Mouse (Mus musculus) embryonic stem cell, embryonic (primary cell): ENCODE measurements at regions not wholly inside any gene's neighbourhood (a gene's known extent, or its start where the extent isn't known, plus 50 kb on each side); places are given as distances from the start of the nearest gene placed in this dataset.
"Not testable (repeated sequence)": the region's sequence is repeated elsewhere in the genome, so short reads cannot be mapped to it uniquely, and the experiment has no call there.

Source experiments
- CTCF ChIA-PET, 4 experiments: fragments of 300-600 bp in 2 of 4; fragments of 350-600 bp in 2 of 4; sonication (Branson Sonifier 250); formaldehyde crosslinking; loops; one replicate each; lab custom pipeline; 2022; ENCODE audit warnings: inconsistent platforms in 2 of 4; lab: Charles Lee
- POLR2A ChIA-PET, 4 experiments: fragments of 300-600 bp in 2 of 4; fragments of 350-600 bp in 2 of 4; sonication (Branson Sonifier 250); formaldehyde crosslinking; loops; one replicate each; lab custom pipeline; 2022; ENCODE audit warnings: antibody characterized with exemption in 4 of 4, inconsistent platforms in 1 of 4; lab: Charles Lee

DNA sequence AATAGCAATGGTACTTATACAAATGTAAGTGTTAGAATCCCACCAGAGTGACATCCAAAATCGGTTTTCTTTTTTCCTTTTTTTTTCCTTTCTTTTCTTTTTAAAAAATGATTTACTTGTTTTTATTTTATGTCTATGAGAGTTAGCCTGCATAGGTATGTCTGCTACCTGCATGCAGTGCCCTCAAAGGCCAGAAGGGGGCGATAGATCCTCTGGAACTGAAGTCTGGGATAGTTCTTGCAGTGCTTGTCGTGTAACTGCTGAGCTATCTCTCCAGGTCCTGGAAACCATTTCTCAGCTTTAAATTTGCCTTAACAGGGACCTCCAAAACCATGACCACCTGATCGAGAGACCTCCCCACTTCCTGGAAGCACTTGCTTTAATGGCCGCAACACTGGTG lies 93.8 kb downstream of the Defb7 start:
- ChIA-PET POLR2A (no interaction called here), CTCF (interaction anchor here in 1 of 4 experiments (0.5 to 1.2 kb wide), 3 partner anchors 13 to 424 kb away, joined by 3 to 4 read pairs (median 3); no protein-coding TSS in a partner anchor)

- POLR2A ChIA-PET = not testable (repeated sequence)
- CTCF ChIA-PET = interaction anchor here in 1 of 4 experiments (1.0 kb wide), 1 partner anchor 12 kb away, joined by 3 read pairs; no protein-coding TSS in a partner anchor
Observed at GRCm38 (mm10) chr8:19601542-19601941, 106.6 kb downstream of the Defb7 start.

DNA sequence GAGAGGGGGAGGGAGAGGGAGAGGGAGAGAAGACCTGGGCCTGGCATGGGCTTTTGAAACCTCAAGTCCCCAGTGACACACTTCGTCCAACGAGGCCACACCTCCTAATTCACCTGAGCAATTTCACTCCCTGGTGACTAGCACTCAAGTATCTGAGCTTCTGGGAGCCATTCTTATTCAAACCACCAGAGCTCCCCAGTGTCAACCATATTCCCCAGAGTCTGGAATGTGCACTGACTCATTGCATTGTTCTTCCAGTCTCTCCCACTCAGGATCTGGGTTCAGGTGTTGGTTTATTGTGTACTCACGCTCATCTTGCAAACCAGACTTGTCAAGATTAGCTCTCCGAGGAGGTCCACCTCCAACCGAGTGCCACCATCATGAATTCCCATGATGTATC lies 111.7 kb downstream of the Defb7 start:
- CTCF ChIA-PET = no interaction called here
- POLR2A ChIA-PET = interaction anchor here in 1 of 4 experiments (0.6 kb wide), 1 partner anchor 670 kb away, joined by 3 read pairs; no protein-coding TSS in a partner anchor

DNA sequence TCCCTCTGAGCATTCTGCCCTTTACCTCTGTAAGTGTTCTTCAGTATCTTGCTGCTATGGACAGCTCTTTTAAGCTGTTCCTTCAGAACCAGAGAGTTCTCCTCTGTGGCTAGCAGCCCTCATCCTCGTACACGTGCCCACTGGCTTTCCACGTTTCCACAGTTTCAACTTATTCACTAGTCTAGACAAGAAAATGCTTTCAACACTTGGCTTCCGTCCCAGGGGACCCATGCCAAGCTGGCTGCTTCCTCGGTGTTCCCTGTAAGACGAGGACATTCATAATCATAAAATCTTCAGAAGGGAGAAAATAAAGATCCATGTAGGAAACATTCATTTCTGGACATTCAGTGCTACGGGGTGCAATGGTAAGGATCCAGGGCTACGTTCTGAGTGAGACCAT lies 101.9 kb upstream of the 4930467E23Rik start:
- CTCF ChIA-PET = no interaction called here

DNA sequence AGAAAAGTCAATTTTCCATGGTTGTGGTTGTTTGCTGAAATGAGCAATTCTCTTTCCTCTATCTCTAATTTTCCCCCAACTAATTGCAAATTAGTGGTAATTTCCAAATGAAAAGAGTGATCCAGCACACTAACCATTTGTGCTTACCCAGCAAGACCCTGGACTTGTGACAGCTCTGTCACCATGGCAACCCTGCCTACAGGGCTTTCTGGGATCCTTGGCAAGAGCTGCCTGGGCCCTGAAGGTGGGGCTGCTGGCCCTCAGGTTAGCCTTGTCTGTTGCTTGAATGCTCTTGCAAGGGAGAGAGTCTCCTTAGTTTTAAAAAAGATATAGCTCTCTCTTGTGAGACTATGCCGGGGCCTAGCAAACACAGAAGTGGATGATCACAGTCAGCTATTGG lies 80.8 kb upstream of the 4930467E23Rik start:
- POLR2A ChIA-PET, CTCF ChIA-PET: not testable (repeated sequence)

More for the DNA sequence above, 101.9 kb upstream of the 4930467E23Rik start:
- POLR2A ChIA-PET = no interaction called here
